Mouse (Mus musculus) lung, embryonic 16.5 days (tissue): ENCODE results near the gene Sigirr. TPM values are rescaled to one million over a fixed set of nuclear protein-coding genes. Genes with fewer than 3 reads are reported as not detected.

Source experiments
- ATAC-seq: fragments of 200-750 bp; cut with Nextera tagmentation; 2 replicates; pipeline ENCODE4 v1.8.0; 2017; ENCODE audit warnings: low read depth, mild to moderate bottlenecking, moderate library complexity
- H3K27ac ChIP-seq: fragments of 300-500 bp; sonication (generic); 2 replicates; pipeline ENCODE4 v1.5.1; 2014; ENCODE audit warnings: mild to moderate bottlenecking, control low read depth, low read length
- H3K27me3 ChIP-seq: fragments of 300-500 bp; sonication (generic); 2 replicates; pipeline ENCODE4 v1.6.1; 2014; ENCODE audit warnings: low read depth, low read length, mixed read lengths; ENCODE audit not compliant: control insufficient read depth, insufficient read depth
- H3K36me3 ChIP-seq: fragments of 300-500 bp; sonication (generic); 2 replicates; pipeline ENCODE4 v1.6.1; 2014; ENCODE audit warnings: low read length; ENCODE audit not compliant: control insufficient read depth, insufficient read depth
- H3K4me1 ChIP-seq: fragments of 300-500 bp; sonication (generic); replicated peaks from 2 replicates; pipeline ENCODE4 v1.6.1; 2014; ENCODE audit warnings: low read length, mixed read lengths; ENCODE audit not compliant: control insufficient read depth, insufficient read depth
- H3K4me2 ChIP-seq: fragments of 300-500 bp; sonication (generic); 2 replicates; pipeline ENCODE4 v1.6.1; 2014; ENCODE audit warnings: low read depth, low read length, control low read depth
- H3K4me3 ChIP-seq: fragments of 300-500 bp; sonication (generic); 2 replicates; pipeline ENCODE4 v1.5.1; 2014; ENCODE audit warnings: mild to moderate bottlenecking, low read length, control low read depth
- H3K9ac ChIP-seq: fragments of 300-500 bp; sonication (generic); 2 replicates; pipeline ENCODE4 v1.6.1; 2014; ENCODE audit warnings: low read length, control low read depth
- H3K9me3 ChIP-seq: fragments of 300-500 bp; sonication (generic); 2 replicates; pipeline ENCODE4 v1.6.1; 2016; ENCODE audit warnings: low read length; ENCODE audit not compliant: control insufficient read depth
- WGBS: fragments of 180-500 bp; shearing (Covaris S2); extraction: QIAGEN DNeasy Blood & Tissue Kit; methylation state at CpG from one replicate; pipeline ENCODE4 v1.1.7; 2014; 5-methylcytosine and 5-hydroxymethylcytosine counted together
- polyA plus RNA-seq: library from polyadenylated mRNA; unstranded; fragments of >200 nt; fragmentation: Nextera tagmentation; extraction: Ambion mirVana; gene quantifications from 2 replicates; pipeline ENCODE4 v1.2.1, GENCODE M21; 2015

Sigirr gene
- polyA plus RNA-seq, 1 experiment from 2014 or later, result 17.7 TPM

DNA sequence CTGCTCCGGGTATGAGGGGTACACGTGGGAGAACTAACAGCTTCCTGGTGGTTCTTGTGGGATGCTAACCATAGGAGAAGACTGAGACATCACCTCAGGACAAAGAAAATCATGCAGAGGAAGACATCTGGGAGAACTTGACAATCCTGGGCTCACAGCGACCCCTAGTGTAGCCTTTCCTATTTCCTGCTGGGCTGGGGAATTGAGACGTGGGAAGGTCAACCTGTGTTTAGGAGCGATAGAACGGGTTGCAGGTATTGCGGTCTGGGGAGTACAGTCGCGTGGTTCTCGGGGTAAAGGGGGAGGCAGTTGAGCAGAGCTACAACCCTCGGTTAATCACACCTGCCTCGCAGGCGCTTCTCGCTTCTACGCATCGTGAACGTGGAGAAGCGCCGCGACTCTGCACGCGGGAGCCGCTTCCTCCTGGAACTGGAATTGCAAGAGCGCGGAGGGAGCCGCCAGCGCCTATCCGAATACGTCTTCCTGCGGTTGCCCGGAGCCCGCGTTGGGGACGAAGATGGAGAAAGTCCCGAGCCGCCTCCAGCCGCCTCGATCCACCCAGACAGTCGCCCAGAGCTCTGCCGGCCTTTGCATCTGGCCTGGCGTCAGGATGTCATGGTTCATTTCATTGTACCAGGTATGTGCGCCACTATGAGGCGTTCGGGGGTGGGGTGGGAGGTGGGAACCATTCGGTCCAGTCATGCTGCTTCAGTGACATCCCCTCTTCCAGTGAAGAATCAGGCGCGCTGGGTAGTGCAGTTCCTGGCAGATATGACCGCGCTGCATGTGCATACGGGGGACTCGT lies 30.1 kb downstream of the Sigirr start:
- Histone ChIP-seq H3K4me3 (peak overlapping the region; percentile 40), H3K36me3 (no peaks in the 10 kb centered on the region), H3K27ac (no peak overlapping the region), H3K27me3 (peaks cover 26% of the 10 kb centered on the region), H3K4me1 (peaks cover 5% of the 10 kb centered on the region; the same call in 1 of the 2 replicates), H3K9me3 (no peaks in the 10 kb centered on the region), H3K4me2 (peak overlapping the region; percentile 79), H3K9ac (peak overlapping the region; percentile 38)
- peak; percentile 27; the same call in 1 of the 2 replicates for ATAC-seq
- under 1% methylated on average over 51 of the region's 51 CpGs for WGBS

DNA sequence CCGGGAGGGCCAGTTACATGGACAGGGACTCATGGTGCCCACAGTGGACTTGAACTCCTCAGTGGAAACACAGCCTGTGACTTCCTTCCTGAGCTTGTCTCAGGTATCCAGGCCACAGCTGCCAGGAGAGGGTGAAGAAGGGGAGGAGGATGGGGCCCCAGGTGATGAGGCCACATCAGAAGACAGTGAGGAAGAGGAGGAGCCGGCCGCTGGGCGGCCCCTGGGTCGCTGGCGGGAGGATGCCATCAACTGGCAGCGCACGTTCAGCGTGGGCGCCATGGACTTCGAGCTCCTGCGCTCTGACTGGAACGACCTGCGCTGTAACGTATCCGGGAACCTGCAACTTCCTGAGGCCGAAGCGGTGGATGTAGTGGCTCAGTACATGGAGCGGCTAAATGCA lies 32.0 kb downstream of the Sigirr start:
- Histone ChIP-seq H3K4me2 (no peak overlapping the region), H3K9ac (no peak overlapping the region), H3K4me1 (peaks cover 5% of the 10 kb centered on the region; the same call in 1 of the 2 replicates), H3K36me3 (no peaks in the 10 kb centered on the region), H3K27ac (no peak overlapping the region), H3K27me3 (peaks cover 26% of the 10 kb centered on the region), H3K4me3 (no peak overlapping the region), H3K9me3 (no peaks in the 10 kb centered on the region)
- ATAC-seq, result no peak
- 71% methylated on average over 19 of the region's 19 CpGs for WGBS

DNA sequence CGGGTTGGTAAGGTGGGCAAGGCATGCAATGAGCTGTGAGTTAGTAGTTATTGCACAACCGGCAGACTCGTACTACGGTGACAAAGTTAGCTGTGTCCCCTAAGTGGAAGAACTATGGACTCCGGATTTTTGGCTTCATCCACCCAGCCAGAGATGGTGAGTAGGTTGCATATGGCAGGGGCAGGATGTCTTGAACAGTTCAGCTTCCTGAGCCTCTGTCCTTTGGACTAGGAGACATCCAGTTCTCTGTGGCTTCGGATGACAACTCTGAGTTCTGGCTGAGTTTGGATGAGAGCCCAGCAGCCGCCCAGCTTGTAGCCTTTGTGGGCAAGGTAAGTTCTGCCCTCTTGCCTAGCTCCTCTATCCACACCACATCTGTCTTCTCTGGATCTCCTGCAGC lies 35.8 kb downstream of the Sigirr start:
- no peak for ATAC-seq
- no peak overlapping the region for H3K9ac ChIP-seq
- H3K4me2 ChIP-seq, result no peak overlapping the region
- no peaks in the 10 kb centered on the region for H3K36me3 ChIP-seq
- no peak overlapping the region for H3K27ac ChIP-seq
- H3K4me3 ChIP-seq, result no peak overlapping the region
- peaks cover 2% of the 10 kb centered on the region for H3K27me3 ChIP-seq
- H3K4me1 ChIP-seq, result peaks cover 8% of the 10 kb centered on the region
- 79% methylated on average over 7 of the region's 7 CpGs for WGBS
- no peaks in the 10 kb centered on the region for H3K9me3 ChIP-seq

DNA sequence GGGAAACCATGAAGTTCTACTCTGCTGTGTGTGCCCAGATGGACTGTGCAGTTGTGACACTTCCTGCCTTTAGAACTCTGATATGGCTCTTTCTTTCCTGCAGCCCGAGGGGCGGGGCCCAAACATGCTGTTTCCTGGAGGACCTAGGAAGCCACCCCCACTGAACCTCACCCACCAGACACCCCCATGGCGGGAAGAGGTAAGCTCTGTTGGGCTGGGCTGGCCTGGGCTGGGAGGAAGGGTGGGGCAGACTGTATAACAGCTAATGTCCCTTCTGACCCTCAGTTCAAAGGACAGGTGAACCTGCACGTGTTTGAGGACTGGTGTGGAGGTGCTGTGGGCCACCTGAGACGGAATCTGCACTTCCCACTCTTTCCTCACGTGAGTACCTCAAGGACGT lies 36.2 kb downstream of the Sigirr start:
- no peak for ATAC-seq
- Histone ChIP-seq H3K36me3 (no peaks in the 10 kb centered on the region), H3K9ac (no peak overlapping the region), H3K4me2 (no peak overlapping the region), H3K4me3 (no peak overlapping the region), H3K4me1 (peaks cover 8% of the 10 kb centered on the region), H3K9me3 (no peaks in the 10 kb centered on the region), H3K27ac (no peak overlapping the region), H3K27me3 (no peaks in the 10 kb centered on the region; the same call in none of the 2 replicates)
- WGBS, result 67% methylated on average over 7 of the region's 7 CpGs

DNA sequence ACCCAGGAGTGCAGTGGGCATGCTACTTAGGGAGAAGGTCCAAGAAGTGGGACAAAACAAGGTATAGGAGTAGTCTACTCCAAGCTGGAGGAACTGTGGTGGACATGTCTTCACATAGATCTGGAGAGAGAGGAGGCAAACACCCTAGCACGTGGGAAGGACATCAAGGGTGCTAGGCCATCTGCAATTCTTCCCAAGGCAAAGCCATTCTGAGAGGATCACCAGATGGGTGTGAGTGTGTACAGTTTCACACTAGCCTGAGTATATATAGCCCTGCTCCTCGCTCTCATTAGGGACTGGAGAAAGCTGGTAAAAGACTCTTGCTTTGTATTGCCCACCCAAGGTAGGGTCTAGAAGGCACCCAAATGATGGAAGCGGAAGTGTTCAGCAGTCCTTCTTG lies 37.0 kb downstream of the Sigirr start:
- H3K4me1 ChIP-seq, result peaks cover 8% of the 10 kb centered on the region
- H3K4me2 ChIP-seq, result no peak overlapping the region
- 88% methylated on average over 3 of the region's 3 CpGs for WGBS
- no peak overlapping the region for H3K27ac ChIP-seq
- H3K36me3 ChIP-seq, result no peaks in the 10 kb centered on the region
- H3K27me3 ChIP-seq, result no peaks in the 10 kb centered on the region; the same call in none of the 2 replicates
- no peak overlapping the region for H3K9ac ChIP-seq
- H3K4me3 ChIP-seq, result no peak overlapping the region
- H3K9me3 ChIP-seq, result no peaks in the 10 kb centered on the region
- ATAC-seq, result no peak

DNA sequence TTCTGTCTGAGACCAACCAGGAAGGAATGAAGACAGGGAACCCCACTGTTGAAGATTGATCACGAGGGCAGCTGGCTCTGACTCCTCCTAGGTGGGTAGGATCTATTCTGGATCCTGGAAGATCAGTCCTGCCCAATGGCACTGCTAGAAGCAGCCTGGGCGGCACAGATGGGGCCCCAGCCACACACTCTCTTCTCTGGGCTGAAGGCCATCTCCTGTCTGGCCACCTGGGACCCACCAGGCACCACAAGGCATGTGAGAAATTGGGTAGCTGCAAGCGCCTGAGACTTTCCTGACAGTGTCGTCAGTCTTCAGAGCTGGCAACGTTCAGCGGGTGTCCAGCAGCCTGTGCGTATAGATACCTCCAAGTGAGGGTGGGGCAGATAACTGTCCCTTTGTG lies 37.8 kb downstream of the Sigirr start:
- H3K4me1 ChIP-seq, result peaks cover 8% of the 10 kb centered on the region
- no peaks in the 10 kb centered on the region; the same call in 1 of the 2 replicates for H3K27me3 ChIP-seq
- WGBS, result 76% methylated on average over 7 of the region's 7 CpGs
- H3K4me3 ChIP-seq, result no peak overlapping the region
- H3K4me2 ChIP-seq, result no peak overlapping the region
- no peak for ATAC-seq
- no peaks in the 10 kb centered on the region for H3K36me3 ChIP-seq
- H3K9me3 ChIP-seq, result no peaks in the 10 kb centered on the region
- no peak overlapping the region for H3K9ac ChIP-seq
- H3K27ac ChIP-seq, result no peak overlapping the region

DNA sequence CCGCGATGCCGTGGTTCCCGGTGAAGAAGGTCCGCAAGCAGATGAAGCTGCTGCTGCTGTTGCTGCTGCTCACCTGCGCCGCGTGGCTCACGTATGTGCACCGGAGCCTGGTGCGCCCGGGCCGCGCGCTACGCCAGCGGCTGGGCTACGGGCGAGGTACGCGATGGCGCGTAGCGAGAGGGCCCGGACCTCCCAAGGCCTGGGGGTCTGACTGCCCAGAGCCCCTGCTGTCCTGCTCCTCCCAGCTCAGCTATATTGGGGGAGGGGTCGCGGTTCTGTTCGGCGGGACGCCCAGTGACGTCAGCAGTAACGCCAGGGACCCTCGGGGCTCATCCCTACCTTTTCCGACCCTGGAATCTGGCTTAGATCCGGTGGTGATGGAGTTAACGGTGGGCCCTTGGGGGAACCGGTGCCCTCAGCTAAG lies 39.1 kb downstream of the Sigirr start:
- H3K9ac ChIP-seq, result peak overlapping the region; percentile 68
- H3K9me3 ChIP-seq, result no peaks in the 10 kb centered on the region
- peaks cover 8% of the 10 kb centered on the region for H3K4me1 ChIP-seq
- H3K4me2 ChIP-seq, result peak overlapping the region; percentile 93
- H3K27ac ChIP-seq, result no peak overlapping the region
- ATAC-seq, result peak; percentile 40; the same call in 1 of the 2 replicates
- H3K36me3 ChIP-seq, result no peaks in the 10 kb centered on the region
- under 1% methylated on average over 32 of the region's 37 CpGs for WGBS
- peak overlapping the region; percentile 65 for H3K4me3 ChIP-seq
- H3K27me3 ChIP-seq, result no peaks in the 10 kb centered on the region; the same call in 1 of the 2 replicates

DNA sequence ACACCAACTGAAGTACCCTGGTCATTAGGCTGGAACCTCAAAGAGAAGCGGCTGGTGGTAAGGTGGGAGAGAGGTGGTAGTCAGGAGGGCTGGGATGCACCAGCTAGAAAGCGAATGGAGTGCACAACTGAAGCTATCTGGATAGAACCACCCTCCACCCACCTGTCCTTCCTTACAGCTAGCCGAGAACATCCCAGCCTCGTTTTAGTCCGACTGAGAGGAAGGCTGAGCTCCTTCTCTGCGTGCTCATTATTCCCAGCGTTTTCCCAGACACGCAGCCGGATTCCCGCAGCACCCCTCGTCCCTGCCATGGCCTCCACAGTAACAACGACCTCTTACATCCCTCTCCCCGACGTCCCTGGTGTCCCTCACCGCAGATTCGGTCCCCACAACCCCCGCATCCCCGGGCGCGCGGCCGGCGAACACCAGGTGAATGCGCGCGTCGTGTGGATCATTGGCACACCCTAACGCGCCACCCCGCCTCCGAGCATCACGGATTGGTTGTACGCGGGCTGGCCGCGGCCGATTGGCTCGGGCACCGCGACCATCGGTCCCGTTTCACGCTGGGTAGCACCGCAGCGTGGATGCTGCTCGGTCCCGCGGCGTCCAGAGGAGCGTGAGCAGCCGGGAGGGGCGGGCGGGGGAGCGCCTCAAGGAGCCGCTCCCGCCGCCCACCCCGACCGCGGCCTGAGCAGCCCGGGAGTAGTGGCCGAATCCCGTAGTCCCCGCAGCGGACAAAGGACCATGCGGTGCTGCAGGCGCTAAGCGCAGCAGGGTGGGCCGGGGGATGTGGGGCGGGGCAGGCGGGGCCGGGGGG lies 39.7 kb downstream of the Sigirr start, which contains the start of gene B4galnt4:
Gene B4galnt4, plus strand, starts transcription at position 679 of the 817 bp plus-strand sequence.
- H3K4me1 ChIP-seq, result peaks cover 8% of the 10 kb centered on the region
- no peak within 1 kb of the TSS for H3K27ac ChIP-seq
- H3K9ac ChIP-seq, result peak within 1 kb of the TSS; percentile 68
- H3K27me3 ChIP-seq, result no peaks in the 10 kb centered on the region; the same call in 1 of the 2 replicates
- H3K36me3 ChIP-seq, result no peaks in the 10 kb centered on the region
- peak within 1 kb of the TSS; percentile 65 for H3K4me3 ChIP-seq
- H3K9me3 ChIP-seq, result no peaks in the 10 kb centered on the region
- WGBS, result under 1% methylated on average over 69 of the region's 72 CpGs
- peak within 1 kb of the TSS; percentile 93 for H3K4me2 ChIP-seq
- ATAC-seq, result peak; percentile 91

DNA sequence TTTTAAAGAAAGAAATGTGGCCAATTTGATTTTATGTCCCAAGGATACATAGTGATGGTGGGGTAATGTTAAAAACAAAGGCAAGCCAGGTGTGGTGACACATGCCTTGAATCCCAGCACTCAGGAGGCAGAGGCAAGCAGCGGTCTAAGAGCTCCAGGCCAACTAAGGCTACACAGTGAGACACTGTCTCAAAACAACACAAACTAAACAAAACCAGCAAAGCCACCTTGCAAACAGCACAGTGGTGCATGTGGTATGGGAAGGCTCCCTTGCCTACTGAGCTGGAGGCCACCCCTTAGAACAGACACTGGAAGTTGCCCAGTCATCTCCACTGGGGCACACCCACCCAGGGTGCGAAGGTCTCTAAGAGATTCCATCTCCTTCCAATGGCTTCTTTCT lies 40.4 kb downstream of the Sigirr start:
- no peaks in the 10 kb centered on the region for H3K9me3 ChIP-seq
- no peak overlapping the region for H3K4me3 ChIP-seq
- H3K36me3 ChIP-seq, result no peaks in the 10 kb centered on the region
- no peak overlapping the region; the same call in 1 of the 2 replicates for H3K4me2 ChIP-seq
- ATAC-seq, result no peak
- H3K27ac ChIP-seq, result no peak overlapping the region
- WGBS, result 57% methylated on average over 2 of the region's 2 CpGs
- peaks cover 8% of the 10 kb centered on the region for H3K4me1 ChIP-seq
- no peaks in the 10 kb centered on the region; the same call in 1 of the 2 replicates for H3K27me3 ChIP-seq
- H3K9ac ChIP-seq, result no peak overlapping the region
